Mouse (Mus musculus) erythroblast, embryonic 14.5 days (primary cell): ENCODE measurements around the gene Npcd.

Experiments used
- GATA1 ChIP-seq: IDR thresholded peaks from 2 replicates; pipeline ENCODE4 v1.6.1; 2012; ENCODE audit warnings: low read length, inconsistent platforms, mixed read lengths
- TAL1 ChIP-seq: IDR thresholded peaks from 3 replicates; pipeline ENCODE4 v1.6.1; 2012; ENCODE audit warnings: low read length, inconsistent platforms, mixed read lengths

GRCm38 (mm10) chr15:79834130-79834880 lies at the start of gene Npcd, which contains the start of gene Cbx6:
- TF ChIP-seq GATA1 (no peak), TAL1 (no peak)
